Mouse (Mus musculus) liver, embryonic 13.5 days (tissue): Measurements from ENCODE around the gene Dazap2. TPM values are rescaled to one million over a fixed set of nuclear protein-coding genes. Genes with fewer than 3 reads are reported as not detected.
"Not testable (repeated sequence)": the region's sequence is repeated elsewhere in the genome, so short reads cannot be mapped to it uniquely, and the experiment has no call there.

Experiments
- ATAC-seq: fragments of 200-750 bp; cut with Nextera tagmentation; 2 replicates; pipeline ENCODE4 v1.8.0; 2017; ENCODE audit warnings: low read depth, mild to moderate bottlenecking, moderate number of reproducible peaks, moderate library complexity
- DNase-seq: peaks from one replicate; pipeline ENCODE4 v3.0.0; 2022
- H3K27ac ChIP-seq: fragments of 300-500 bp; sonication (generic); 2 replicates; pipeline ENCODE4 v1.5.1; 2015; ENCODE audit warnings: moderate library complexity, mild to moderate bottlenecking, inconsistent platforms
- H3K27me3 ChIP-seq: fragments of 300-500 bp; sonication (generic); 2 replicates; pipeline ENCODE4 v1.6.1; 2015; ENCODE audit warnings: mild to moderate bottlenecking, inconsistent platforms
- H3K36me3 ChIP-seq: fragments of 300-500 bp; sonication (generic); 2 replicates; pipeline ENCODE4 v1.6.1; 2015; ENCODE audit warnings: mild to moderate bottlenecking, inconsistent platforms
- H3K4me1 ChIP-seq: fragments of 300-500 bp; sonication (generic); replicated peaks from 2 replicates; pipeline ENCODE4 v1.6.1; 2015; ENCODE audit warnings: inconsistent platforms
- H3K4me2 ChIP-seq: fragments of 300-500 bp; sonication (generic); 2 replicates; pipeline ENCODE4 v1.6.1; 2015; ENCODE audit warnings: inconsistent platforms, mild to moderate bottlenecking, moderate library complexity
- H3K4me3 ChIP-seq: fragments of 300-500 bp; sonication (generic); replicated peaks from 2 replicates; pipeline ENCODE4 v1.5.1; 2015; ENCODE audit warnings: mild to moderate bottlenecking, inconsistent platforms
- H3K9ac ChIP-seq: fragments of 300-500 bp; sonication (generic); 2 replicates; pipeline ENCODE4 v1.6.1; 2015; ENCODE audit warnings: mild to moderate bottlenecking, inconsistent platforms
- H3K9me3 ChIP-seq: fragments of 300-500 bp; sonication (generic); replicated peaks from 2 replicates; pipeline ENCODE4 v1.6.1; 2016; ENCODE audit warnings: inconsistent platforms
- WGBS: fragments of 180-500 bp; shearing (Covaris S2); methylation state at CpG from one replicate; pipeline ENCODE4 v1.1.7; 2015; ENCODE audit not compliant: insufficient replicate concordance; 5-methylcytosine and 5-hydroxymethylcytosine counted together
- polyA plus RNA-seq: library from polyadenylated mRNA; unstranded; fragments of >200 nt; fragmentation: Nextera tagmentation; extraction: Ambion mirVana; gene quantifications from 2 replicates; pipeline ENCODE4 v1.2.1, GENCODE M21; 2015

Gene Dazap2
- polyA plus RNA-seq, 1 experiment from 2014 or later: 141 TPM

GRCm38 (mm10) chr15:100612432-100612831 is 2.7 kb upstream of the Dazap2 start:
- Histone ChIP-seq H3K4me3 (no peak overlapping the region), H3K9me3 (no peaks in the 10 kb centered on the region), H3K4me1 (peaks cover 34% of the 10 kb centered on the region), H3K4me2 (no peak overlapping the region), H3K9ac (no peak overlapping the region), H3K27ac (no peak overlapping the region), H3K36me3 (peaks cover 7% of the 10 kb centered on the region), H3K27me3 (0 out of 2 replicates have a peak, but pooled peaks cover 8% of the 10 kb centered on the region)
- 66% methylated on average over 2 of the region's 2 CpGs for WGBS
- ATAC-seq (no peak), DNase-seq (peak; percentile 43)

GRCm38 (mm10) chr15:100613584-100613983 is 1.6 kb upstream of the Dazap2 start:
- H3K9me3 ChIP-seq: no peaks in the 10 kb centered on the region
- peaks cover 19% of the 10 kb centered on the region for H3K36me3 ChIP-seq
- H3K4me3 ChIP-seq: peak overlapping the region; percentile 95
- peak overlapping the region; percentile 36; the same call in 1 of the 2 replicates for H3K9ac ChIP-seq
- peak; percentile 63 for DNase-seq
- no peak for ATAC-seq
- no peak overlapping the region for H3K27ac ChIP-seq
- peaks cover 38% of the 10 kb centered on the region for H3K4me1 ChIP-seq
- H3K27me3 ChIP-seq: 0 out of 2 replicates have a peak, but pooled peaks cover 4% of the 10 kb centered on the region
- peak overlapping the region; percentile 93 for H3K4me2 ChIP-seq
- WGBS: 11% methylated on average over 16 of the region's 16 CpGs

GRCm38 (mm10) chr15:100614218-100614995 is 742 bp upstream of the Dazap2 start:
- peak overlapping the region; percentile 95 for H3K4me3 ChIP-seq
- H3K9ac ChIP-seq: peak overlapping the region; percentile 82
- 12% methylated on average over 43 of the region's 43 CpGs for WGBS
- H3K9me3 ChIP-seq: no peaks in the 10 kb centered on the region
- peaks cover 42% of the 10 kb centered on the region for H3K4me1 ChIP-seq
- DNase-seq (no peak), ATAC-seq (peak; percentile 63)
- peak overlapping the region; percentile 90 for H3K27ac ChIP-seq
- 0 out of 2 replicates have a peak, but pooled peaks cover 4% of the 10 kb centered on the region for H3K27me3 ChIP-seq
- peaks cover 27% of the 10 kb centered on the region for H3K36me3 ChIP-seq
- peak overlapping the region; percentile 93 for H3K4me2 ChIP-seq

GRCm38 (mm10) chr15:100615825-100616220 is 674 bp downstream of the Dazap2 start:
- DNase-seq (peak; percentile 79), ATAC-seq (peak; percentile 74)
- Histone ChIP-seq H3K27ac (peak overlapping the region; percentile 97), H3K4me1 (peaks cover 35% of the 10 kb centered on the region), H3K27me3 (no peaks in the 10 kb centered on the region), H3K9ac (peak overlapping the region; percentile 95), H3K9me3 (no peaks in the 10 kb centered on the region), H3K4me2 (peak overlapping the region; percentile 93), H3K36me3 (peaks cover 41% of the 10 kb centered on the region), H3K4me3 (peak overlapping the region; percentile 95)
- under 1% methylated on average over 42 of the region's 43 CpGs for WGBS

- ATAC-seq: peak; percentile 1; the same call in 1 of the 2 replicates
- H3K4me2 ChIP-seq: peak overlapping the region; percentile 93
Observed at GRCm38 (mm10) chr15:100616221-100616620, 1.1 kb downstream of the Dazap2 start.

GRCm38 (mm10) chr15:100619200-100619599 is 4.1 kb downstream of the Dazap2 start:
- DNase-seq (no peak), ATAC-seq (no peak)
- no peak overlapping the region for H3K27ac ChIP-seq
- peaks cover 51% of the 10 kb centered on the region for H3K36me3 ChIP-seq
- 89% methylated on average over 7 of the region's 7 CpGs for WGBS
- H3K27me3 ChIP-seq: no peaks in the 10 kb centered on the region
- no peak overlapping the region for H3K4me3 ChIP-seq
- no peak overlapping the region for H3K4me2 ChIP-seq
- H3K9me3 ChIP-seq: no peaks in the 10 kb centered on the region
- H3K9ac ChIP-seq: no peak overlapping the region
- H3K4me1 ChIP-seq: peaks cover 42% of the 10 kb centered on the region

More at GRCm38 (mm10) chr15:100616221-100616620, 1.1 kb downstream of the Dazap2 start:
- DNase-seq: no peak
- Histone ChIP-seq H3K27me3 (no peaks in the 10 kb centered on the region), H3K4me1 (peaks cover 35% of the 10 kb centered on the region), H3K36me3 (peaks cover 44% of the 10 kb centered on the region), H3K9ac (peak overlapping the region; percentile 95), H3K4me3 (peak overlapping the region; percentile 95), H3K27ac (peak overlapping the region; percentile 97), H3K9me3 (no peaks in the 10 kb centered on the region)
- 1% methylated on average over 19 of the region's 19 CpGs for WGBS

- not testable (repeated sequence) for H3K4me2 ChIP-seq, ATAC-seq, H3K4me3 ChIP-seq, H3K27me3 ChIP-seq, H3K9ac ChIP-seq, DNase-seq, H3K9me3 ChIP-seq
- 70% methylated on average over 9 of the region's 9 CpGs for WGBS
- peaks cover 51% of the 10 kb centered on the region for H3K36me3 ChIP-seq
- H3K4me1 ChIP-seq: peaks cover 35% of the 10 kb centered on the region
- peak overlapping the region; percentile 39; the same call in 1 of the 2 replicates for H3K27ac ChIP-seq
Observed at GRCm38 (mm10) chr15:100621671-100622070, 6.5 kb downstream of the Dazap2 start.

- H3K9ac ChIP-seq: no peak overlapping the region
- H3K4me2 ChIP-seq: no peak overlapping the region
- peak overlapping the region; percentile 45 for H3K27ac ChIP-seq
- no peaks in the 10 kb centered on the region for H3K9me3 ChIP-seq
- 58% methylated on average over 7 of the region's 7 CpGs for WGBS
- H3K27me3 ChIP-seq: no peaks in the 10 kb centered on the region
- ATAC-seq (no peak), DNase-seq (no peak)
- peaks cover 35% of the 10 kb centered on the region for H3K4me1 ChIP-seq
- H3K36me3 ChIP-seq: peaks cover 47% of the 10 kb centered on the region
- H3K4me3 ChIP-seq: no peak overlapping the region
Observed at GRCm38 (mm10) chr15:100622164-100622563, 7.0 kb downstream of the Dazap2 start.

- DNase-seq (no peak), ATAC-seq (no peak)
- H3K4me2 ChIP-seq: no peak overlapping the region
- H3K9ac ChIP-seq: no peak overlapping the region
- 66% methylated on average over 9 of the region's 9 CpGs for WGBS
- H3K27me3 ChIP-seq: no peaks in the 10 kb centered on the region
- peaks cover 31% of the 10 kb centered on the region for H3K36me3 ChIP-seq
- H3K4me3 ChIP-seq: no peak overlapping the region
- peaks cover 42% of the 10 kb centered on the region for H3K4me1 ChIP-seq
- no peak overlapping the region for H3K27ac ChIP-seq
- H3K9me3 ChIP-seq: no peaks in the 10 kb centered on the region
Observed at GRCm38 (mm10) chr15:100623754-100624153, 8.6 kb downstream of the Dazap2 start.

- Histone ChIP-seq H3K4me3 (no peak overlapping the region), H3K36me3 (peaks cover 24% of the 10 kb centered on the region), H3K4me2 (no peak overlapping the region), H3K4me1 (peaks cover 42% of the 10 kb centered on the region), H3K27ac (no peak overlapping the region), H3K9me3 (no peaks in the 10 kb centered on the region), H3K27me3 (no peaks in the 10 kb centered on the region), H3K9ac (no peak overlapping the region)
- DNase-seq (no peak), ATAC-seq (no peak)
- WGBS: 75% methylated on average over 3 of the region's 3 CpGs
Observed at GRCm38 (mm10) chr15:100624435-100624834, 9.3 kb downstream of the Dazap2 start.

GRCm38 (mm10) chr15:100627287-100627686 is 12.1 kb downstream of the Dazap2 start:
- WGBS: 23% methylated on average over 10 of the region's 10 CpGs
- no peak overlapping the region for H3K4me3 ChIP-seq
- H3K9ac ChIP-seq: no peak overlapping the region
- no peak overlapping the region for H3K27ac ChIP-seq
- H3K36me3 ChIP-seq: no peaks in the 10 kb centered on the region
- no peak overlapping the region for H3K4me2 ChIP-seq
- peaks cover 48% of the 10 kb centered on the region for H3K4me1 ChIP-seq
- peak; percentile 39 for DNase-seq
- H3K27me3 ChIP-seq: 0 out of 2 replicates have a peak, but pooled peaks cover 5% of the 10 kb centered on the region
- H3K9me3 ChIP-seq: no peaks in the 10 kb centered on the region
- no peak for ATAC-seq
